Mouse (Mus musculus): ENCODE results near the gene Tepsin.
A peak's percentile ranks its signal among the peaks of the same experiment; 100 is the strongest.

DNA sequence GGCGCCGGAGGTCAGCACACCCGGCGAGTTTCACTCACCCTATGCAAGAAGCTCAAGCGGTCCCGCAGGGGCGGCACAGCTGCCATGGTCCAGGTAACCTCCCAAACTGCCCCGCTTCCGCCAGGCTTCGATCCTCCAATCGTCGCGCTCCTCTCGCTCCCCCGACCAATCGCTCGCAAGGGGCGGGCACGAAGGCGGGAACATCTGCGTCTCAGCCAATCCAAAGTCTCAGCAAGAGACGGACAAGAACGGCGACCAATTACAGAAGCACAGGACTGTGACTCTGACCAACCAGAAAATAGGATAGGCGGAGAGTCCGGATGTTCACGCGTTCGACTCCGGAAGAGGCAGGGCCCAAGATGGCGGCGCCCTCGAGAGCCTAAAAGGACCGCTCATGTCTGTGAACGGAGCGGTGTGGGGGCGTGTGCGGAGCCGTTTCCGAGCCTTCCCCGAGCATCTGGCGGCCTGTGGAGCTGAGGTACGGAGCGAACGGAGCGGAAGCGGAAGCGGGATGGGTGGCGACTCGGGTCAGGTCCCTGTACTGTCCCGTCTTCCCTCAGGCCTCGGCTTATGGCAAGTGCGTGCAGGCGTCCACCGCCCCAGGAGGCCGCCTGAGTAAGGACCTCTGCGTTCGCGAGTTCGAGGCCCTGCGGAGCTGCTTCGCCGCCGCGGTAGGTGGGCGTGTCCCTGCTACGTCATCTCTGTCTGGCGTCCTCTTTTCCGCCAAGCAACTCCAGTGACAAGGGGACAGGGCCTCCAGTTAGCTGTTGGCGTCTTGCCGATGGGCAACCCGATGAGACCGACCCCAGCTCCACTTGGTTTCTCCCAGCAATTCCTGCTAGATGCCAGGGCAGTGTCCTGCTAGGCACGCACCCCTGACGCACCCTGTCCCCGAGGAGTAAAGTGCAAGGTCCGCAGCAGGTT, at the start of gene Tepsin, which contains the start of gene Ndufaf8:
- peak; percentile 56 for TF ChIP-seq CTCF (IDR thresholded peaks at IDR 0.05; ENCODE audit: borderline replicate concordance, control insufficient read depth, extremely low read depth, insufficient read depth, low read length, poor library complexity)
- TF ChIP-seq POLR2A (IDR thresholded peaks at IDR 0.05; ENCODE audit: control insufficient read depth, extremely low read depth, insufficient read depth, low read length, poor library complexity), result peak; percentile 69; the same call in 1 of the 2 replicates
